Mouse (Mus musculus): ENCODE data around the gene Krtap9-1.

- TF ChIP-seq EP300 (IDR thresholded peaks at IDR 0.05) (no peak), CTCF (IDR thresholded peaks at IDR 0.05) (no peak)
These were observed 21.7 kb upstream of the Krtap9-1 start, which contains the start of gene Krtap4-16 for GRCm38 (mm10) chr11:99851508-99851907.

All from lung, postnatal 0 days (tissue).